Mouse (Mus musculus): ENCODE data around the gene Col4a1. TPM values are rescaled to one million over a fixed set of nuclear protein-coding genes. Genes with fewer than 3 reads are reported as not detected.

The Col4a1 gene
- total RNA-seq, 4 experiments from 2014 or later = 34.9 to 38.4 (median 36.1) TPM

- no peak for DNase-seq (ENCODE audit: low spot score in 2 of 2)
Measured at GRCm38 (mm10) chr8:11234151-11234878, 78.3 kb downstream of the Col4a1 start.

DNA sequence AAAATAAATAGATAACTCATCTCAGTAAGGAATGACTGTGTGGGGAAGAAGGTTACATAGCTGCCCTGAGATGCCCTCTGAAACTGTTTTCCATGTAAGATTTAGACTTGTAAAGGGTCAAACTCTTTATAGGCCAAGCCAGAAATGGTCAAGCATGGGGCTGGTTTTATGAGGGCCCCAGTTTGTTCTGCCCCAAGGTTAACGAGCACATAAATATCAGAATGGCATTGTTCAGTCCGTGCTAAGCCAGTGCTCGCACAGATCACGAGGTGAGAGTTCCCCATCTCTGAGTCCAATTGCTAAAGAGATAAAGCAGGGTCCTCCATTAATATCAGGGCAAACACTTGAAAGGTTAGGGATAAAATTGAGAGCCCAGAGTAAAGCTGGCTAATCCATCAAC is 79.6 kb downstream of the Col4a1 start:
- DNase-seq (ENCODE audit: low spot score in 2 of 2) = no peak

DNA sequence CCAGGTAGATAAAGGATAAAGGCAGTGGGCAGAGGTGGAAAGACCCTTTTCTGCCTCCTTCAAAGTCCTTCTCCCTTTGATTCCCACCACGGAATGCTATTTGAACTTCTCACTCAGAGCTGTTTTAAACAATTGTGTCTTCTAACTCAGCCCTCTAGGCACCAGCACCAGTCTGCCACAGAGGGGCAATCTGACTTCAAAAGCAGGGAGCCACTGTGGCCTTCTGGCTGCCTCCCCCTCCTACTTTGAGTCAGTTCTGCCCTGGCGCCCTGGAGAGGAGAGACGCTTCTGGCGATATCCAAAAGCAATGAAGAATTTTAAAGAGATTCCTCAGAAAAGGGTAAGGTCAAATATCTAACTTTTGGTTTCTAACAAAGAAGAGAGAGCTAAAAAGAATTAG is 82.3 kb downstream of the Col4a1 start:
- DNase-seq (ENCODE audit: low spot score in 2 of 2) = no peak

DNA sequence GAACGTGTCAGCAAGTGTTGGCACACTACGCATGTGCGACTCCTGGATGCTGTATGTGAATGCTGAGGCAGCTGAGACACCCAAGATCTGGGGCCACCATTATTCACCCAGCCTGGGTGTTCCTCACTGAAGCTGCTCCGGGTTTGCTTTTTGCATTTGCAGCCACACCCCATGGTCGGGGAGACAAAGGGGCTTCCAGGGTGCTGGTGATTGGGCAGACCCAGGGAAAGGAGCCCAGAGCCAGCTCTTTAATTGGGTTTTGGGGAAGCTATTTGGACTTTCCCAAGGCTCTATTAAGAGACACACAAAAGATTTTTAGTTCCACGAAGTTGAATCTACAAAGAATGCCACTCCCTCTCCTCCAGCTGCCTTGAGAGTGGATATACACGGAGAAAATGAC is 85.2 kb downstream of the Col4a1 start:
- no peak for DNase-seq (ENCODE audit: low spot score in 2 of 2)

- DNase-seq (ENCODE audit: low spot score in 2 of 2) = no peak
Measured at GRCm38 (mm10) chr8:11225577-11226434, 86.8 kb downstream of the Col4a1 start.

DNA sequence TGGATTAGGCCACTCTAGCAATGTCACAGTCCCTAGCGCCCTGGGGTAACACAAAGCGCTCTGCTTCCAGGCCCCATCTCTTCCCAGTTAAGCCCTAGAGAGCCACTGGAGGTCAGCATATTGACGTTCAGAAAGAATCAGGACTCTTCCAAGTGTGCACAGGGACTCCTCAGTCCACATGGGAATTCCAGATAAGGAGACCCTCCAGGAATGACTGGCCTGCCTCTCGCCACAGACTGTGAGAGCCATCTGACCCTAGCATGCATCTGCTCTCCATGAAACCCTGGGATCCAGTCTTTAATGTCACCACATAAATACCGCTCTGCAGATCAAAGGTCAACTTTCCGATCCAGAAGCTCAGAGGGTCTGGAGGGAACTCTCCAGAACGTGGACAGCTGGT is 88.4 kb downstream of the Col4a1 start:
- no peak for DNase-seq (ENCODE audit: low spot score in 2 of 2)

GRCm38 (mm10) chr8:11221353-11221752 is 91.3 kb downstream of the Col4a1 start:
- no peak for DNase-seq (ENCODE audit: low spot score in 2 of 2)

DNA sequence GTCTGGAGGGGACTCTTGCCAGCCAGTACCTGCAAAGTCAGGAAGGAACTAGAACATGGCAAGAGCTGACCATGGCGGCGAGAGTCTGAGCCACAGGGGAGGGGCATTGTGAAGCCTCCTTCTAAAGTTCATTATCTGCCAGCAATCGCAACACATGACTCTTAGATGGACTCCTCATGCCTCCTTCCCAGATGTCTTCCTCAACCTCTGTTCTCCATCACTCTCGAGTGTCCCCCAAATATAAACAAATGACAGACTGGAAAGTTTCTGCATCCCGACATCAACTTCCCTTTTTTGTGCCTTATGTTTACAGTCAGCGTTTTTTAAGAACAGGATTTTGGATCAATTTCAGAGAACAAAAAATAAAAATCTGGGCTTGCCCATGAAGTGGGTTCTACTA is 93.3 kb downstream of the Col4a1 start:
- no peak for DNase-seq (ENCODE audit: low spot score in 2 of 2)

DNA sequence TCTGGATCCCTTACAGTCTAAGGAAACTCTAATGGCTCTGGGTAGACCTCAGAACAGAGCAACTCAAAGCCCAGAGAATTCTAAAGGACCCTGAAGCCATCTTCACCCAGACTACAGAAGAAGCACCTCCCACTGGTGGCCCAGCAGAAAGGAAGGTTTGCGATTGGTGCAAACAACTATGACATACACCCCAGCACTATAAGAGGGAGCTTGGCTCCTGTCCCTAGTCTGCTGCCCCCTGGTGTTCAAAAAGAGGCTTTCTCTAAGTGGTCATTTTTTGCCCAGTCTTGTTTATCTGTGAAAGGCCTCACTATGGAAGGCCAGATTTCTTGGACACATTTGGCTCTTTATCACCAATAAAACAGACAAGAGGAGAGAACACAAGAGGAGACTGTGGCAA is 97.4 kb downstream of the Col4a1 start:
- DNase-seq (ENCODE audit: low spot score in 2 of 2) = peak; percentile 33 to 48

GRCm38 (mm10) chr8:11206509-11206908 is 106.1 kb downstream of the Col4a1 start:
- no peak for DNase-seq (ENCODE audit: low spot score in 2 of 2)

DNA sequence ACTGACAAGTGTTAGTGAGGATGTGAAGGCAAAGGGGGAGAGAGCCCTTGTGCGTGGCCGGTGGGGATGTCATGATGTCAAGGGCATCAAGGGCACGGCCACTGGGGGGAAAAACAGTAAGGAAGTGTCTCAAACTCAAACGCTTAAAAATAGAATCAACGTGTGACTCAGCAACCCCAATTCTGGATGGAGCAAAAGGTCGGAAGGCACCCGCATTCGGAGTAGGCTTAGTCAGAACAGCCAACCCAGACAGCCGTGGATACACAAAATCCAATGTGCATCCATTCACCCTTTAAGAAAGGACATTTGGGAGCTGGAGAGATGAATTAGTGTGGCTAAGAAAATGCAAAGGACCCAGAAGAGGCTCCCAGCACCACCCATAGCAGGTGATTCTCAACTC is 107.1 kb downstream of the Col4a1 start:
- no peak for DNase-seq (ENCODE audit: low spot score in 2 of 2)

- no peak for DNase-seq (ENCODE audit: low spot score in 2 of 2)
Measured at GRCm38 (mm10) chr8:11203260-11204110, 109.1 kb downstream of the Col4a1 start.

- DNase-seq (ENCODE audit: low spot score in 2 of 2) = no peak
Measured at GRCm38 (mm10) chr8:11198650-11199049, 114.0 kb downstream of the Col4a1 start.

- DNase-seq (ENCODE audit: low spot score in 2 of 2) = no peak
Measured at GRCm38 (mm10) chr8:11197988-11198387, 114.6 kb downstream of the Col4a1 start.

GRCm38 (mm10) chr8:11197261-11197660 is 115.4 kb downstream of the Col4a1 start:
- DNase-seq (ENCODE audit: low spot score in 2 of 2) = no peak

- no peak for DNase-seq (ENCODE audit: low spot score in 2 of 2)
Measured at GRCm38 (mm10) chr8:11192719-11193324, 119.8 kb downstream of the Col4a1 start.

DNA sequence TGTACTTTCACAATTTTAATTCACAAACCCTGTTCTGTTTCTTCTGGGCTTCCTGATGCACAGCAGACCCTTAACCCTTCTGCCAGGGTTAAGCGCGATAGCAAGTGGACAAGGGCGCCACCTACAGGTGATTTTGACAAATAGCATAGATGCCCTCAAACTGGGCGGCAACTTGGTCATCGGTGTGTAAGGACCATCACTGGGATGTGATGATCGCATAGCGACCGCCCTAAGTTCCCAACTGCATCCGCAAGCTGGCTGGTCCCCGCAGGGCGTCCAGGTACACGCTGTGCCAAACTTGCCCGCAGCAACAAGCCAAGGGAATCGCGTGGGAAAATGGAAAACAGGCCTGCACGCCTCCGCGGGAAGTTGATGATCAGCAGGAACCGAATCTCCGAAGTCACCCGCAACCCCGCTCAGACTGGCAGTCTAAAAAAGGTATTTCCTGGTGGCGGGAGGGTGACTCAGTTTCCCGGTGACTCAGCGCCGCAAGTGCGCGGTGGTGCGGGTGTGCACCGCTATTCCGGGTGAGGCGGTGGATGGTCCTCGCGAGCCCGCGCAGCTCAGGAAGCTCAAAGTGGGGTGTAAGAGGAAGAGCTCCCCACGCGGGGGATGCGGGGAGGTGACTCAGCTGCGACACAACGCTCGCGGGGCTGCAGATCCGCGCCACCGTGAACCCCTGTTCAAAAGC is 124.9 kb downstream of the Col4a1 start:
- peak; percentile 40 to 66 for DNase-seq (ENCODE audit: low spot score in 2 of 2)

GRCm38 (mm10) chr8:11186456-11186855 is 126.2 kb downstream of the Col4a1 start:
- no peak for DNase-seq (ENCODE audit: low spot score in 2 of 2)

- DNase-seq (ENCODE audit: low spot score in 2 of 2) = no peak
Measured at GRCm38 (mm10) chr8:11185672-11186071, 127.0 kb downstream of the Col4a1 start.

DNA sequence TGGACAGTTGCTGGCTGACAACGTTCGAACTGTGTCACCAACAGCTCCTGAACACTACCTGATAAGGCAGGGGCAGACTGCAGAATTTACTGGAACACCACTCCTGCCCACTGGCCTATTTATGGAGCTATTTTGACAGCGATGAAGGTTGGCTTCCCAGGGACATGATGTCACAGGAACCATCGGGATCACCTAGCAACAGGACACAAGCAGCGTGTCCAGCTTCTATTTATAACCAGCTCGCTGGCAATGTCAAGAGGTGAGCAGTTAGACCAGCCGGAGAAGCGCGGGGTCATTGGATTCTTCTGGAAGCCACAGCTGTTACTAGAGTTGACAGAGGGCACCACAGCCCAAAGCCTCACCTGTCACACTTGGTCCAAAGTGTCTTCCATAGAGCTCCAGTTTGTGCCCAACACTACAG is 129.0 kb downstream of the Col4a1 start:
- DNase-seq (ENCODE audit: low spot score in 2 of 2) = no peak

- DNase-seq (ENCODE audit: low spot score in 2 of 2) = no peak
Measured at GRCm38 (mm10) chr8:11182606-11183005, 130.0 kb downstream of the Col4a1 start.
